Mouse (Mus musculus) forebrain, embryonic 15.5 days (tissue): ENCODE measurements around the gene Rpl28. TPM values are rescaled to one million over a fixed set of nuclear protein-coding genes. Genes with fewer than 3 reads are reported as not detected.

Source experiments
- ATAC-seq: fragments of 200-750 bp; cut with Nextera tagmentation; replicated peaks from 2 replicates; pipeline ENCODE4 v1.8.0; 2017; ENCODE audit warnings: mild to moderate bottlenecking, moderate TSS enrichment, moderate library complexity
- H3K27ac ChIP-seq: fragments of 300-500 bp; sonication (generic); replicated peaks from 2 replicates; pipeline ENCODE4 v1.5.1; 2015; ENCODE audit warnings: mild to moderate bottlenecking, inconsistent platforms
- H3K27me3 ChIP-seq: fragments of 300-500 bp; sonication (generic); 2 replicates; pipeline ENCODE4 v1.6.1; 2015; ENCODE audit warnings: inconsistent platforms
- H3K36me3 ChIP-seq: fragments of 300-500 bp; sonication (generic); 2 replicates; pipeline ENCODE4 v1.6.1; 2015; ENCODE audit warnings: mild to moderate bottlenecking, inconsistent platforms
- H3K4me1 ChIP-seq: fragments of 300-500 bp; sonication (generic); 2 replicates; pipeline ENCODE4 v1.6.1; 2015; ENCODE audit warnings: inconsistent platforms
- H3K4me2 ChIP-seq: fragments of 300-500 bp; sonication (generic); replicated peaks from 2 replicates; pipeline ENCODE4 v1.6.1; 2015; ENCODE audit warnings: mild to moderate bottlenecking, inconsistent platforms
- H3K4me3 ChIP-seq: fragments of 300-500 bp; sonication (generic); 2 replicates; pipeline ENCODE4 v1.5.1; 2015; ENCODE audit warnings: mild to moderate bottlenecking, inconsistent platforms
- H3K9ac ChIP-seq: fragments of 300-500 bp; sonication (generic); replicated peaks from 2 replicates; pipeline ENCODE4 v1.6.1; 2015; ENCODE audit warnings: mild to moderate bottlenecking, inconsistent platforms
- H3K9me3 ChIP-seq: fragments of 300-500 bp; sonication (generic); 2 replicates; pipeline ENCODE4 v1.6.1; 2016; ENCODE audit warnings: inconsistent platforms
- WGBS: fragments of 180-500 bp; shearing (Covaris S2); methylation state at CpG from one replicate; pipeline ENCODE4 v1.1.7; 2015; ENCODE audit warnings: mixed read lengths; 5-methylcytosine and 5-hydroxymethylcytosine counted together
- polyA plus RNA-seq: library from polyadenylated mRNA; unstranded; fragments of >200 nt; fragmentation: Nextera tagmentation; extraction: Ambion mirVana; gene quantifications from 2 replicates; pipeline ENCODE4 v1.2.1, GENCODE M21; 2015

Gene Rpl28
- polyA plus RNA-seq, 1 experiment from 2014 or later: 224 TPM

GRCm38 (mm10) chr7:4844245-4844916 is 51.7 kb downstream of the Rpl28 start, which contains the start of gene Shisa7:
Gene Shisa7 (minus strand): TSS chr7:4844696.
- no peaks in the 10 kb centered on the region for H3K9me3 ChIP-seq
- H3K4me1 ChIP-seq: peaks cover 34% of the 10 kb centered on the region
- peak within 1 kb of the TSS; percentile 65 for H3K9ac ChIP-seq
- WGBS: 3% methylated on average over 41 of the region's 41 CpGs
- ATAC-seq: peak; percentile 49
- peak within 1 kb of the TSS; percentile 80 for H3K27ac ChIP-seq
- H3K27me3 ChIP-seq: peaks cover 3% of the 10 kb centered on the region; the same call in 1 of the 2 replicates
- H3K4me3 ChIP-seq: peak within 1 kb of the TSS; percentile 68
- H3K36me3 ChIP-seq: no peaks in the 10 kb centered on the region
- H3K4me2 ChIP-seq: peak within 1 kb of the TSS; percentile 90

Other genes with a start within 250 kb of the Rpl28 start
- gene Syt5, start 245.3 kb upstream of the Rpl28 start, polyA plus RNA-seq: 158 and 164 TPM in 2 replicates
- 0.24 and 0.52 TPM in 2 replicates for gene Ptprh, start 188.8 kb upstream of the Rpl28 start, polyA plus RNA-seq
- gene Tmem86b, start 161.5 kb upstream of the Rpl28 start, polyA plus RNA-seq: 2.7 and 3.1 TPM in 2 replicates
- gene Ppp6r1, start 133.9 kb upstream of the Rpl28 start, polyA plus RNA-seq: 9.2 and 9.3 TPM in 2 replicates
- gene Hspbp1, start 107.8 kb upstream of the Rpl28 start, polyA plus RNA-seq: 142 and 146 TPM in 2 replicates
- gene Brsk1, start 102.3 kb upstream of the Rpl28 start, polyA plus RNA-seq: 6.7 and 7.9 TPM in 2 replicates
- gene Tmem150b, start 67.6 kb upstream of the Rpl28 start, polyA plus RNA-seq: 0.08 and 0.24 TPM in 2 replicates
- gene Kmt5c, start 52.8 kb upstream of the Rpl28 start, polyA plus RNA-seq: 64.3 and 70.6 TPM in 2 replicates
- gene Cox6b2, start 39.8 kb upstream of the Rpl28 start, polyA plus RNA-seq: 13.7 and 14.1 TPM in 2 replicates
- gene Fam71e2, start 21.6 kb upstream of the Rpl28 start, polyA plus RNA-seq: not detected in 2 replicates
- 0.56 and 1.2 TPM in 2 replicates for gene Il11, start 10.0 kb upstream of the Rpl28 start, polyA plus RNA-seq
- not detected in 2 replicates for gene Tmem190, start 9.9 kb upstream of the Rpl28 start, polyA plus RNA-seq
- gene Tmem238, start 3.2 kb upstream of the Rpl28 start, polyA plus RNA-seq: 3.5 TPM in 2 replicates
- 363 and 383 TPM in 2 replicates for gene Ube2s, start 19.7 kb downstream of the Rpl28 start, polyA plus RNA-seq
- gene Shisa7, start 51.8 kb downstream of the Rpl28 start, polyA plus RNA-seq: 8.8 and 10.7 TPM in 2 replicates
- gene Isoc2b, start 77.4 kb downstream of the Rpl28 start, polyA plus RNA-seq: 3.7 and 4.8 TPM in 2 replicates
- gene Isoc2a, start 84.3 kb downstream of the Rpl28 start, polyA plus RNA-seq: 0.65 and 0.76 TPM in 2 replicates
- gene Gm36210, start 113.6 kb downstream of the Rpl28 start, polyA plus RNA-seq: 0.31 and 0.33 TPM in 2 replicates
- 4.0 and 4.2 TPM in 2 replicates for gene Zfp628, start 122.3 kb downstream of the Rpl28 start, polyA plus RNA-seq
- gene Nat14, start 129.2 kb downstream of the Rpl28 start, polyA plus RNA-seq: 35.2 and 39.3 TPM in 2 replicates
- gene Ssc5d, start 132.9 kb downstream of the Rpl28 start, polyA plus RNA-seq: 0.24 and 0.32 TPM in 2 replicates
- not detected in 2 replicates for gene Sbk2, start 171.5 kb downstream of the Rpl28 start, polyA plus RNA-seq
- 0.27 and 0.33 TPM in 2 replicates for gene Sbk3, start 178.3 kb downstream of the Rpl28 start, polyA plus RNA-seq
- 58.9 and 60.9 TPM in 2 replicates for gene Zfp579, start 203.3 kb downstream of the Rpl28 start, polyA plus RNA-seq
- gene Zfp524, start 221.5 kb downstream of the Rpl28 start, polyA plus RNA-seq: 11.6 and 12.5 TPM in 2 replicates
- 52.1 TPM in 2 replicates for gene Fiz1, start 221.8 kb downstream of the Rpl28 start, polyA plus RNA-seq
- gene Gm44973, start 222.6 kb downstream of the Rpl28 start, polyA plus RNA-seq: 0.89 TPM in 1 of 2 replicates, not detected in the other
- 6.1 and 6.5 TPM in 2 replicates for gene Zfp865, start 227.5 kb downstream of the Rpl28 start, polyA plus RNA-seq
- gene Ccdc106, start 227.7 kb downstream of the Rpl28 start, polyA plus RNA-seq: 39.7 and 45.8 TPM in 2 replicates
- not detected in 2 replicates for gene 4632433K11Rik, start 241.2 kb downstream of the Rpl28 start, polyA plus RNA-seq
- 7.8 and 8.5 TPM in 2 replicates for gene Zfp784, start 245.6 kb downstream of the Rpl28 start, polyA plus RNA-seq